In genomic region chr1:36807782-36808565, GRCm38 (mm10) we compare ENCODE assay signal across 19 mouse cellular contexts. TPM values are rescaled to one million over a fixed set of nuclear protein-coding genes. Genes with fewer than 3 reads are reported as not detected.
DNase-seq lines count a peak whose midpoint lies in the region; ATAC-seq and TF ChIP-seq lines count a peak whose summit lies in the region.
"Had no signal": no experiment of that assay in that cellular context is flagged by ENCODE, and none has a peak within 500 bp of the region (broad histone marks: within the 10 kb centered on the region; RNA-seq: fewer than 3 reads in every experiment).

No protein-coding gene starts in this region.

- WGBS in liver, postnatal 0 days (ENCODE audit: insufficient replicate concordance) = 78% methylated on average over 14 of the region's 14 CpGs

- TF ChIP-seq EP300 in liver, postnatal 0 days (IDR thresholded peaks at IDR 0.05; ENCODE audit: low read depth) = no peak

- H3K4me3 ChIP-seq in liver, postnatal 0 days (ENCODE audit: low read depth, low read length) = no peak overlapping the region
- H3K4me3 ChIP-seq: embryonic facial prominence, embryonic 13.5 days had no signal

- ATAC-seq in liver, postnatal 0 days = peak; percentile 90
- no peak for ATAC-seq in activated CD4-positive, CD25-positive, alpha-beta regulatory T cell, adult 4 months
- no peak for ATAC-seq in erythroid progenitor cell, adult 5-6 weeks (replicated peaks; ENCODE audit: low FRiP score, poor library complexity, severe bottlenecking)
- ATAC-seq: inflammation-experienced regulatory T-cells, adult 6 months; midbrain, embryonic 16.5 days had no signal

- no peak overlapping the region for H3K9ac ChIP-seq in liver, postnatal 0 days (replicated peaks)
- H3K9ac ChIP-seq: embryonic facial prominence, embryonic 13.5 days; lung, embryonic 14.5 days had no signal

- H3K4me1 ChIP-seq in liver, postnatal 0 days (ENCODE audit: insufficient read depth) = no peaks in the 10 kb centered on the region
- H3K4me1 ChIP-seq: embryonic facial prominence, embryonic 13.5 days had no signal

- no peaks in the 10 kb centered on the region for H3K27me3 ChIP-seq in liver, postnatal 0 days (ENCODE audit: insufficient read depth, low read length)
- H3K27me3 ChIP-seq: embryonic facial prominence, embryonic 13.5 days had no signal

- peak; percentile 37 to 56 for DNase-seq in left cerebral cortex, postnatal 25 days (ENCODE audit: low spot score in 2 of 2)
- DNase-seq in left cerebral cortex, adult 11 months (ENCODE audit: low spot score) = no peak
- peak; percentile 52 to 59 for DNase-seq in layer of hippocampus, adult 8-10 months (ENCODE audit: low spot score in 2 of 2)
- peak; percentile 57 to 58 for DNase-seq in layer of hippocampus, postnatal 36 days
- no peak for DNase-seq in liver, postnatal 0 days
- DNase-seq: adrenal gland, adult 2 months; cerebellum, adult 9-11 months; kidney, adult 2 months; kidney, postnatal 10 days; lung, embryonic 14.5 days; lung, postnatal 36 days; retina, postnatal 1 day; thymus, postnatal 14 days had no signal

- H3K36me3 ChIP-seq in liver, postnatal 0 days (replicated peaks; ENCODE audit: insufficient read depth, low read length) = peaks cover 94% of the 10 kb centered on the region

- intact Hi-C loops in left cerebral cortex, postnatal 25 days (cut with DNase I) = no loop called here

- no peak overlapping the region for H3K4me2 ChIP-seq in liver, postnatal 0 days (ENCODE audit: low read depth, low read length)
- H3K4me2 ChIP-seq: embryonic facial prominence, embryonic 13.5 days; lung, embryonic 14.5 days had no signal

- H3K27ac ChIP-seq in liver, postnatal 0 days (ENCODE audit: low read depth) = peak overlapping the region; percentile 34; the same call in 1 of the 2 replicates
- H3K27ac ChIP-seq: embryonic facial prominence, embryonic 13.5 days had no signal

- TF ChIP-seq CTCF in liver, postnatal 0 days (IDR thresholded peaks at IDR 0.05; ENCODE audit: low read depth) = no peak

- H3K9me3 ChIP-seq in liver, postnatal 0 days (ENCODE audit: low read length) = no peaks in the 10 kb centered on the region
- H3K9me3 ChIP-seq: embryonic facial prominence, embryonic 13.5 days had no signal

RNA-seq across cellular contexts. Expression of gene Zap70, which starts 46.4 kb away (rescaled TPM):
- total RNA-seq in left cerebral cortex, postnatal 25 days (2021) = 1 to 10 TPM; 1.4 to 1.9 TPM
- 1 to 10 TPM; 3.2 to 4.3 (median 3.7) TPM for total RNA-seq in layer of hippocampus, adult 8-10 months (2022)
- 1 to 10 TPM; 4.0 to 5.0 TPM for total RNA-seq in layer of hippocampus, postnatal 36 days (2021)
- 0.31 and 0.67 TPM in 2 replicates for polyA plus RNA-seq in liver, postnatal 0 days (2015; fragmentation: Nextera tagmentation; extraction: Ambion mirVana)
- 100 to 1,000 TPM; 171 to 269 TPM for polyA plus RNA-seq in activated CD4-positive, CD25-positive, alpha-beta regulatory T cell, adult 4 months (2017; shearing (Covaris generic))
- total RNA-seq in erythroid progenitor cell, adult 5-6 weeks (2015; ENCODE audit: low replicate concordance) = 0.72 TPM in 1 of 2 replicates, not detected in the other
- 0.23 and 0.64 TPM in 2 replicates for total RNA-seq in erythroid progenitor cell, adult 5-6 weeks (2017; ENCODE audit: low replicate concordance)
- total RNA-seq: granulocyte monocyte progenitor cell, adult 5-6 weeks had no signal

Comparison
In these comparisons a context has a peak if more than half of its experiments do, and no peak if none do; other contexts are left out.
1. DNase-seq: peak in left cerebral cortex, postnatal 25 days (2 of 2), layer of hippocampus, adult 8-10 months (2 of 2) and layer of hippocampus, postnatal 36 days (2 of 2); none in left cerebral cortex, adult 11 months (single experiment) and liver, postnatal 0 days (single experiment).